Mouse (Mus musculus) kidney, postnatal 4 days (tissue): Measurements from ENCODE around the gene Ccdc113.

ENCODE experiments used
- DNase-seq, 2 experiments: peaks; one replicate each; pipeline ENCODE4 v3.0.0; 2021; ENCODE audit warnings: mixed read lengths in 2 of 2

Ccdc113 gene

DNA sequence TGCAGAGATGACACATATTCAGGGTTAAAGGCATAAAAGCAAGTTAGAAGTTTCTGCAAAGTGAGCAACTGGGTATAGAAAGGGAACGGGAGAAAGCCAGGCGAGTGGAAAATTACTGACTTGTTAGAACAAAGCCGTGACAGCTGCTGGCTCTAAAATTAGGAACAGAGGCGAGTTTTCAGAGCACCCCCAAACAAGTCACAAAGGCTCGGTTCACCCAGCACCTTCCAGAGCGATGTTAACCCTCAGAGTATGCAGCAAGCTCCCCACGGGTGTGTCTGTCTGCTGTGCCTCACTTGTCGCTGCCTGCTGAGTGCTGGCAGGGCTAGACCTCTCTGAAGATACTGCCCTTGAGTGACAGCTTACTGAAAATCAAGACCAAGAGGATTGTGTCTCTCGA lies 73.3 kb downstream of the Ccdc113 start:
- no peak for DNase-seq
